Mouse (Mus musculus): ENCODE results near the gene Syp. TPM values are rescaled to one million over a fixed set of nuclear protein-coding genes. Genes with fewer than 3 reads are reported as not detected.

The Syp gene
- polyA plus RNA-seq, 1 experiment from 2014 or later = 0.63 TPM

GRCm38 (mm10) chrX:7635101-7635500 lies 3.2 kb upstream of the Syp start:
- H3K9me3 ChIP-seq (replicated peaks) = peaks cover 5% of the 10 kb centered on the region; the same call in 1 of the 2 replicates
- H3K27ac ChIP-seq (ENCODE audit: poor library complexity, severe bottlenecking) = no peak overlapping the region
- H3K4me3 ChIP-seq = no peak overlapping the region
- ATAC-seq (ENCODE audit: insufficient number of reproducible peaks, low FRiP score) = no peak
- no peak overlapping the region for H3K9ac ChIP-seq
- H3K4me1 ChIP-seq (replicated peaks) = no peaks in the 10 kb centered on the region
- 30% methylated on average over 3 of the region's 3 CpGs for WGBS
- H3K27me3 ChIP-seq (replicated peaks) = peaks cover 15% of the 10 kb centered on the region; the same call in 1 of the 2 replicates
- no peaks in the 10 kb centered on the region for H3K36me3 ChIP-seq
- H3K4me2 ChIP-seq = no peak overlapping the region

GRCm38 (mm10) chrX:7639536-7640325 lies 1.5 kb downstream of the Syp start:
- H3K4me2 ChIP-seq = peak overlapping the region; percentile 52; the same call in 1 of the 2 replicates
- ATAC-seq (ENCODE audit: insufficient number of reproducible peaks, low FRiP score) = no peak
- no peak overlapping the region for H3K4me3 ChIP-seq
- H3K36me3 ChIP-seq = no peaks in the 10 kb centered on the region
- H3K27ac ChIP-seq (ENCODE audit: poor library complexity, severe bottlenecking) = no peak overlapping the region
- peaks cover 5% of the 10 kb centered on the region; the same call in 1 of the 2 replicates for H3K9me3 ChIP-seq (replicated peaks)
- H3K4me1 ChIP-seq (replicated peaks) = 0 out of 2 replicates have a peak, but pooled peaks cover 3% of the 10 kb centered on the region
- peaks cover 26% of the 10 kb centered on the region for H3K27me3 ChIP-seq (replicated peaks)
- H3K9ac ChIP-seq = no peak overlapping the region
- WGBS = 26% methylated on average over 13 of the region's 13 CpGs

- Histone ChIP-seq H3K27ac (ENCODE audit: poor library complexity, severe bottlenecking) (no peak overlapping the region), H3K4me1 (replicated peaks) (0 out of 2 replicates have a peak, but pooled peaks cover 3% of the 10 kb centered on the region), H3K4me3 (no peak overlapping the region), H3K4me2 (no peak overlapping the region), H3K9me3 (replicated peaks) (0 out of 2 replicates have a peak, but pooled peaks cover under 1% of the 10 kb centered on the region), H3K27me3 (replicated peaks) (peaks cover 26% of the 10 kb centered on the region), H3K9ac (no peak overlapping the region), H3K36me3 (no peaks in the 10 kb centered on the region)
- 29% methylated on average over 11 of the region's 12 CpGs for WGBS
- no peak for ATAC-seq (ENCODE audit: insufficient number of reproducible peaks, low FRiP score)
These were observed 2.5 kb downstream of the Syp start for GRCm38 (mm10) chrX:7640785-7641184.

DNA sequence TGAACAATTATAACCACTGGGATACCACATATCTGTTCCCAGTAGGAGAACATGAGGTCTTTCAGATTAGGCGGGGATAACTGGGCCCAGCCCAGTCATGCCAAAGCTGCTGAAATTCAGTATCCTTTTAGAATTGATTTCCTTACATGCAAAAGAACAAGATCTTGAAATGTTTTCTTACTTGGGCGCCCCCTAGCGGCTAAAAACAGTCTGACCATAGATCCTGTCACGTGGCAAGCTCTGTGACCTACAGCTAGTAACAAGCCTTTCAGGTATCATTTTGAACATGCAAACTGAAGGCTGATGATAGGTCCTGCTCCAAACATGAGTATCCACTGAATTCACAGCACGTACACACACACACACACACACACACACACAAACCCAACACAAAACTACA lies 7.1 kb downstream of the Syp start:
- Histone ChIP-seq H3K4me1 (replicated peaks) (0 out of 2 replicates have a peak, but pooled peaks cover 6% of the 10 kb centered on the region), H3K4me3 (no peak overlapping the region), H3K9me3 (replicated peaks) (no peaks in the 10 kb centered on the region), H3K27ac (ENCODE audit: poor library complexity, severe bottlenecking) (no peak overlapping the region), H3K4me2 (no peak overlapping the region), H3K9ac (no peak overlapping the region), H3K36me3 (no peaks in the 10 kb centered on the region), H3K27me3 (replicated peaks) (peaks cover 10% of the 10 kb centered on the region)
- no peak for ATAC-seq (ENCODE audit: insufficient number of reproducible peaks, low FRiP score)
- 8% methylated on average over 5 of the region's 5 CpGs for WGBS

- 18% methylated on average over 25 of the region's 25 CpGs for WGBS
- H3K4me2 ChIP-seq = peak overlapping the region; percentile 67
- H3K36me3 ChIP-seq = no peaks in the 10 kb centered on the region
These were observed 10.5 kb downstream of the Syp start for GRCm38 (mm10) chrX:7648671-7649304.

GRCm38 (mm10) chrX:7657221-7657639 lies 19.0 kb downstream of the Syp start, which contains the start of gene Prickle3:
Prickle3 (plus strand) TSS chrX:7657260.
- Histone ChIP-seq H3K4me2 (peak within 1 kb of the TSS; percentile 76), H3K4me3 (peak within 1 kb of the TSS; percentile 63), H3K36me3 (peaks cover 3% of the 10 kb centered on the region; the same call in 1 of the 2 replicates), H3K27me3 (replicated peaks) (no peaks in the 10 kb centered on the region), H3K9ac (peak within 1 kb of the TSS; percentile 78), H3K9me3 (replicated peaks) (no peaks in the 10 kb centered on the region), H3K27ac (ENCODE audit: poor library complexity, severe bottlenecking) (peak within 1 kb of the TSS; percentile 80), H3K4me1 (replicated peaks) (peaks cover 13% of the 10 kb centered on the region; the same call in 1 of the 2 replicates)
- 25% methylated on average over 26 of the region's 26 CpGs for WGBS
- peak; percentile 76 for ATAC-seq (ENCODE audit: insufficient number of reproducible peaks, low FRiP score)

More at GRCm38 (mm10) chrX:7648671-7649304, 10.5 kb downstream of the Syp start:
- Histone ChIP-seq H3K27me3 (replicated peaks) (no peaks in the 10 kb centered on the region), H3K27ac (ENCODE audit: poor library complexity, severe bottlenecking) (peak overlapping the region; percentile 76), H3K4me3 (peak overlapping the region; percentile 59), H3K9ac (peak overlapping the region; percentile 81), H3K9me3 (replicated peaks) (no peaks in the 10 kb centered on the region), H3K4me1 (replicated peaks) (0 out of 2 replicates have a peak, but pooled peaks cover 3% of the 10 kb centered on the region)
- ATAC-seq (ENCODE audit: insufficient number of reproducible peaks, low FRiP score) = peak; percentile 97

DNA sequence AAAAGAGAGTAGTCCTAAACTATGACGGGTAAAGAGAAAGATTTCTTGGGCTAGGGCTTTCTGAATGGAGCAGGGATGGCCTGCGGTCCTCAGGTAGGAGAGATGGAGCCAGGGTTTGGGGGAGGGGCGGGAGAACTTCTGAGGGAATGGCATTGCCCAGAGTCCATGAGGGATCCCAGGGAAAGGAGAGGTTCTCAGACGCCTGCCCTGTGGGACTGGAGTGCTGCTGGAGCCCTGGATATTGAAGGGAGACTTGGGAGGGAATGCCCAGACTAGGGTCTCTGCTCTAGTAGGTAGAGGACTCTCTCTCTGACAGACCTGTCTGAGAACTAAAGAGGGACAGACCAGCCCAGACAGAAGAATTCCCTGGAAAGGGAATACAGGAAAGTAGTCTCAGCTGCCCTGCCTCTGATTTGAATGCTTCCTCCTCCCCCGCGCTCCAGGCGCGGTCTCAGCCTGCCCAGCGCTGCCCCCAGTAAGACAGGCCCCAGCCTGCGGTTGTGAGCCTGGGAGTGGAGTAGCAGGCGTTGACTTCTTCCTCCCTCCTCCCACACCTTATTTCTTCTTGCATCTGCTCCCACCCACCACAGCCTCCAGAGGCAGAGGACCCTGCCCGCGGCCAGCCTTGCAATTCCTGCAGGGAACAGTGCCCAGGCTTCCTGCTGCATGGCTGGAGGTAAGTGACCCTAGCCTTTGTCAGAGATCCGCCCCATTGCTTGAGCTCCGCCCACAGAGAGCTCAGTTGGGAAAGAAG lies 19.9 kb downstream of the Syp start:
- Histone ChIP-seq H3K27me3 (replicated peaks) (no peaks in the 10 kb centered on the region), H3K36me3 (peaks cover 3% of the 10 kb centered on the region; the same call in 1 of the 2 replicates), H3K9ac (peak overlapping the region; percentile 78), H3K4me1 (replicated peaks) (peaks cover 13% of the 10 kb centered on the region; the same call in 1 of the 2 replicates), H3K27ac (ENCODE audit: poor library complexity, severe bottlenecking) (peak overlapping the region; percentile 80), H3K9me3 (replicated peaks) (no peaks in the 10 kb centered on the region), H3K4me2 (peak overlapping the region; percentile 76), H3K4me3 (peak overlapping the region; percentile 63)
- ATAC-seq (ENCODE audit: insufficient number of reproducible peaks, low FRiP score) = peak; percentile 50; the same call in 1 of the 2 replicates
- WGBS = 18% methylated on average over 14 of the region's 15 CpGs

- H3K36me3 ChIP-seq = peaks cover 10% of the 10 kb centered on the region; the same call in 1 of the 2 replicates
- peak overlapping the region; percentile 63; the same call in 1 of the 2 replicates for H3K4me3 ChIP-seq
- 51% methylated on average over 11 of the region's 11 CpGs for WGBS
- H3K9me3 ChIP-seq (replicated peaks) = no peaks in the 10 kb centered on the region
- peak overlapping the region; percentile 76 for H3K4me2 ChIP-seq
- H3K9ac ChIP-seq = no peak overlapping the region
- H3K4me1 ChIP-seq (replicated peaks) = peaks cover 13% of the 10 kb centered on the region; the same call in 1 of the 2 replicates
- ATAC-seq (ENCODE audit: insufficient number of reproducible peaks, low FRiP score) = peak; percentile 31; the same call in 1 of the 2 replicates
- no peaks in the 10 kb centered on the region for H3K27me3 ChIP-seq (replicated peaks)
- H3K27ac ChIP-seq (ENCODE audit: poor library complexity, severe bottlenecking) = 0 out of 2 replicates have a peak overlapping the region, but pooled peaks have one; percentile 80
These were observed 20.7 kb downstream of the Syp start for GRCm38 (mm10) chrX:7658785-7659589.

GRCm38 (mm10) chrX:7661086-7661485 lies 22.8 kb downstream of the Syp start:
- Histone ChIP-seq H3K27me3 (replicated peaks) (no peaks in the 10 kb centered on the region), H3K36me3 (peaks cover 23% of the 10 kb centered on the region; the same call in 1 of the 2 replicates), H3K4me3 (no peak overlapping the region), H3K4me2 (no peak overlapping the region), H3K9ac (no peak overlapping the region), H3K27ac (ENCODE audit: poor library complexity, severe bottlenecking) (no peak overlapping the region), H3K9me3 (replicated peaks) (no peaks in the 10 kb centered on the region), H3K4me1 (replicated peaks) (peaks cover 13% of the 10 kb centered on the region; the same call in 1 of the 2 replicates)
- ATAC-seq (ENCODE audit: insufficient number of reproducible peaks, low FRiP score) = no peak
- WGBS = 66% methylated on average over 4 of the region's 4 CpGs

DNA sequence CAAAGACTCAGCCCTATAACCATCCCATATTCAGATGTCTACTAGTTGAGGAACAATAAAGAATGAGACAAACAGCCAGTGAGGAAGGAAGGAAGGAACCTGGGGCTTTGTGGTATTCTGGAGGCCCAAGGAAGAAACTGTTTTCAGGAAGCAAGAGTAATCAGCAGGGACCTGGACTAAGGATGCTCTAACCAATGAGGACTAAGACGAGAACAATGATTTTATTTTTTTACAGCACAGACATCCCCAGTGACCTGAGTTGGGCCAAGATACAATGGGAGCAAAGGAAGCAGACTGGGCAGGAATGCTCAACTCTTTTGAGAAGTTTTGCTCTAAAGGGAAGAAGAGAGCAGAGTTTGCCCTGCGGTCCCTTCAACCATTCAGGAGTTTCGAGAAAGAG lies 24.7 kb downstream of the Syp start:
- peaks cover 38% of the 10 kb centered on the region for H3K36me3 ChIP-seq
- H3K4me2 ChIP-seq = no peak overlapping the region
- H3K4me3 ChIP-seq = no peak overlapping the region
- H3K9ac ChIP-seq = no peak overlapping the region
- no peaks in the 10 kb centered on the region for H3K27me3 ChIP-seq (replicated peaks)
- no peak overlapping the region for H3K27ac ChIP-seq (ENCODE audit: poor library complexity, severe bottlenecking)
- 71% methylated on average over 3 of the region's 3 CpGs for WGBS
- ATAC-seq (ENCODE audit: insufficient number of reproducible peaks, low FRiP score) = no peak
- peaks cover 13% of the 10 kb centered on the region; the same call in 1 of the 2 replicates for H3K4me1 ChIP-seq (replicated peaks)
- H3K9me3 ChIP-seq (replicated peaks) = no peaks in the 10 kb centered on the region
